Mouse (Mus musculus): ENCODE measurements at regions not wholly inside any gene's neighbourhood (a gene's known extent, or its start where the extent isn't known, plus 50 kb on each side); places are given as distances from the start of the nearest gene placed in this dataset.

DNA sequence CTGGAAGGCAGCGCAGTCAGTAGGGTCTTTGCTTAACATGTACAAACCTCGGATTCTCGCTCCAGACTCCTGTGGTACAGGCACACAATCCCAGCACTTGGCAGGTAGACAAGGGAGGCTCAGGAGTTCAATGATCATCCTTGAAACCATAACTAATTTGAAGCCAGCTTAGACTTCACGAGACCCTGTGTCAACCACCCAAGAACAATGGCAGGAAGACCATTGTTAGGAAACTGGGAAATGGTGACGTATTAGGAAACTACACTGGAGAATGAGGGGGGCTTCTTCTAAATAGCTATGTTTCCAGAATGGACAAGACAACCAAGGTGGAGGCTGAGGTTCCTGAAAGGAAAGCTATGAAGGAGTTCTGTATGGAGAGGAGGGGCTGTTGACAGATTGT, 313.1 kb upstream of the Adgrl2 start:
- no peak for TF ChIP-seq CTCF (IDR thresholded peaks at IDR 0.05; ENCODE audit: borderline replicate concordance, insufficient read depth, low read depth, low read length)
- no peak for TF ChIP-seq POLR2A (IDR thresholded peaks at IDR 0.05; ENCODE audit: borderline replicate concordance, insufficient read depth, low read length)
